Mouse (Mus musculus): ENCODE results near the gene Zc3h12a. TPM values are rescaled to one million over a fixed set of nuclear protein-coding genes. Genes with fewer than 3 reads are reported as not detected.
A peak's percentile ranks its signal among the peaks of the same experiment; 100 is the strongest.

Zc3h12a gene
- polyA plus RNA-seq, 1 experiment: 5.9 TPM

GRCm38 (mm10) chr4:125132394-125132793 is 4.8 kb upstream of the Zc3h12a start:
- Histone ChIP-seq H3K4me2 (ENCODE audit: low read depth) (peak overlapping the region; percentile 66), H3K27me3 (ENCODE audit: control insufficient read depth, insufficient read depth, insufficient read length) (no peaks in the 10 kb centered on the region), H3K36me3 (ENCODE audit: control insufficient read depth, insufficient read depth) (no peaks in the 10 kb centered on the region), H3K79me2 (ENCODE audit: control insufficient read depth, insufficient read depth) (peaks cover 1% of the 10 kb centered on the region), H3K4me3 (no peak overlapping the region), H3ac (ENCODE audit: control insufficient read depth, insufficient read length) (no peak overlapping the region)
- TF ChIP-seq MYOD1 (IDR thresholded peaks at IDR 0.05; ENCODE audit: control insufficient read depth in 1 of 3, insufficient read length in 2 of 3, low read depth in 2 of 3) (no peak), MYOG (IDR thresholded peaks at IDR 0.05; ENCODE audit: control insufficient read depth in 1 of 3, insufficient read depth in 1 of 3, insufficient read length in 2 of 3, low read depth in 2 of 3) (no peak), MAX (IDR thresholded peaks at IDR 0.05; ENCODE audit: low read depth) (no peak), POLR2AphosphoS2 (IDR thresholded peaks at IDR 0.05; ENCODE audit: insufficient read length, low read depth) (no peak), TCF12 (IDR thresholded peaks at IDR 0.05; ENCODE audit: insufficient read depth, poor library complexity, severe bottlenecking) (no peak), SRF (IDR thresholded peaks at IDR 0.05; ENCODE audit: control insufficient read depth, insufficient read length, low read depth) (no peak)

GRCm38 (mm10) chr4:125131493-125131892 is 3.9 kb upstream of the Zc3h12a start:
- H3K27me3 ChIP-seq (ENCODE audit: control insufficient read depth, insufficient read depth, insufficient read length): no peaks in the 10 kb centered on the region
- H3K79me2 ChIP-seq (ENCODE audit: control insufficient read depth, insufficient read depth): peaks cover 10% of the 10 kb centered on the region
- TF ChIP-seq MYOG (IDR thresholded peaks at IDR 0.05; ENCODE audit: control insufficient read depth in 1 of 3, insufficient read depth in 1 of 3, insufficient read length in 2 of 3, low read depth in 2 of 3) (peak in 2 of 3 experiments; percentile 49 to 78), TCF12 (IDR thresholded peaks at IDR 0.05; ENCODE audit: insufficient read depth, poor library complexity, severe bottlenecking) (no peak), REST (IDR thresholded peaks at IDR 0.05; ENCODE audit: insufficient read depth, insufficient read length) (peak; percentile 60), MAX (IDR thresholded peaks at IDR 0.05; ENCODE audit: low read depth) (no peak), USF1 (IDR thresholded peaks at IDR 0.05; ENCODE audit: low read depth) (no peak), MYOD1 (IDR thresholded peaks at IDR 0.05; ENCODE audit: control insufficient read depth in 1 of 3, insufficient read length in 2 of 3, low read depth in 2 of 3) (peak in 2 of 3 experiments; percentile 78 to 92), E2F4 (IDR thresholded peaks at IDR 0.05; ENCODE audit: insufficient read depth) (no peak), SRF (IDR thresholded peaks at IDR 0.05; ENCODE audit: control insufficient read depth, insufficient read length, low read depth) (no peak), POLR2A (IDR thresholded peaks at IDR 0.05; ENCODE audit: insufficient read length, low read depth) (peak; percentile 29), TCF3 (IDR thresholded peaks at IDR 0.05; ENCODE audit: insufficient read length, low read depth) (no peak), CEBPB (IDR thresholded peaks at IDR 0.05; ENCODE audit: insufficient read depth, poor library complexity, severe bottlenecking) (no peak), POLR2AphosphoS2 (IDR thresholded peaks at IDR 0.05; ENCODE audit: insufficient read length, low read depth) (no peak)
- peak overlapping the region; percentile 66 for H3K4me2 ChIP-seq (ENCODE audit: low read depth)
- no peaks in the 10 kb centered on the region for H3K36me3 ChIP-seq (ENCODE audit: control insufficient read depth, insufficient read depth)
- H3K4me3 ChIP-seq: no peak overlapping the region
- no peak overlapping the region for H3ac ChIP-seq (ENCODE audit: control insufficient read depth, insufficient read length)

GRCm38 (mm10) chr4:125126761-125127160 is 879 bp downstream of the Zc3h12a start:
- H3K27me3 ChIP-seq (ENCODE audit: control insufficient read depth, insufficient read depth, insufficient read length): no peaks in the 10 kb centered on the region
- peak overlapping the region; percentile 91 for H3K4me3 ChIP-seq
- TF ChIP-seq MAX (IDR thresholded peaks at IDR 0.05; ENCODE audit: low read depth): no peak
- no peak for TF ChIP-seq POLR2AphosphoS2 (IDR thresholded peaks at IDR 0.05; ENCODE audit: insufficient read length, low read depth)
- TF ChIP-seq TCF3 (IDR thresholded peaks at IDR 0.05; ENCODE audit: insufficient read length, low read depth): no peak
- no peak for TF ChIP-seq TCF12 (IDR thresholded peaks at IDR 0.05; ENCODE audit: insufficient read depth, poor library complexity, severe bottlenecking)
- no peak for TF ChIP-seq MYOG (IDR thresholded peaks at IDR 0.05; ENCODE audit: control insufficient read depth in 1 of 3, insufficient read depth in 1 of 3, insufficient read length in 2 of 3, low read depth in 2 of 3)
- TF ChIP-seq MYOD1 (IDR thresholded peaks at IDR 0.05; ENCODE audit: control insufficient read depth in 1 of 3, insufficient read length in 2 of 3, low read depth in 2 of 3): no peak
- peak; percentile 11 for TF ChIP-seq POLR2A (IDR thresholded peaks at IDR 0.05; ENCODE audit: insufficient read length, low read depth)
- TF ChIP-seq USF1 (IDR thresholded peaks at IDR 0.05; ENCODE audit: low read depth): no peak
- no peak for TF ChIP-seq SRF (IDR thresholded peaks at IDR 0.05; ENCODE audit: control insufficient read depth, insufficient read length, low read depth)
- peak overlapping the region; percentile 36 for H3ac ChIP-seq (ENCODE audit: control insufficient read depth, insufficient read length)
- H3K36me3 ChIP-seq (ENCODE audit: control insufficient read depth, insufficient read depth): no peaks in the 10 kb centered on the region
- H3K4me2 ChIP-seq (ENCODE audit: low read depth): peak overlapping the region; percentile 99
- H3K79me2 ChIP-seq (ENCODE audit: control insufficient read depth, insufficient read depth): peaks cover 39% of the 10 kb centered on the region

DNA sequence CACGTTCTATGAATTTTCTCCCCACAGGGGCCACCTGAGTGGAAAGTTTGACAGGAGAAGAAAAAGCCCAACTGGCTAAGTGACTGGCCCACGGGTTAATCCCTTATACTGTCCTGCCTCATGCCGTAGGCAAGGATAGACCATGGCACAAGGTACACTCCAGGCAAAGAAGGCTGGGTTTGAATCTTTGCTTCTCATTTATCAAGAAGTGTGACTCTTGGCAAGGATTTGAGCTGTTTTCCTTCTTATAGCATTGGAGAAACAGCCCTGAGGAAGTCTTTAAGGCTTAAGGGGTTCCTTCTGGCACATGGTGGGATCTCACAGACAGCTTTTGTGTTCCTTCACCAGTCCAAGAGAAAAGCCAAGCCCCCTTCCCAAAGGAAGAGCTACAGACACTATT is 1.5 kb downstream of the Zc3h12a start:
- Histone ChIP-seq H3ac (ENCODE audit: control insufficient read depth, insufficient read length) (peak overlapping the region; percentile 36), H3K79me2 (ENCODE audit: control insufficient read depth, insufficient read depth) (peaks cover 45% of the 10 kb centered on the region), H3K36me3 (ENCODE audit: control insufficient read depth, insufficient read depth) (no peaks in the 10 kb centered on the region), H3K4me3 (peak overlapping the region; percentile 91), H3K4me2 (ENCODE audit: low read depth) (peak overlapping the region; percentile 99), H3K27me3 (ENCODE audit: control insufficient read depth, insufficient read depth, insufficient read length) (no peaks in the 10 kb centered on the region)
- no peak for TF ChIP-seq USF1 (IDR thresholded peaks at IDR 0.05; ENCODE audit: low read depth)
- TF ChIP-seq POLR2A (IDR thresholded peaks at IDR 0.05; ENCODE audit: insufficient read length, low read depth): no peak
- TF ChIP-seq TCF3 (IDR thresholded peaks at IDR 0.05; ENCODE audit: insufficient read length, low read depth): no peak
- no peak for TF ChIP-seq MYOG (IDR thresholded peaks at IDR 0.05; ENCODE audit: control insufficient read depth in 1 of 3, insufficient read depth in 1 of 3, insufficient read length in 2 of 3, low read depth in 2 of 3)
- TF ChIP-seq TCF12 (IDR thresholded peaks at IDR 0.05; ENCODE audit: insufficient read depth, poor library complexity, severe bottlenecking): no peak
- TF ChIP-seq SRF (IDR thresholded peaks at IDR 0.05; ENCODE audit: control insufficient read depth, insufficient read length, low read depth): no peak
- no peak for TF ChIP-seq CEBPB (IDR thresholded peaks at IDR 0.05; ENCODE audit: insufficient read depth, poor library complexity, severe bottlenecking)
- TF ChIP-seq E2F4 (IDR thresholded peaks at IDR 0.05; ENCODE audit: insufficient read depth): no peak
- no peak for TF ChIP-seq REST (IDR thresholded peaks at IDR 0.05; ENCODE audit: insufficient read depth, insufficient read length)
- TF ChIP-seq POLR2AphosphoS2 (IDR thresholded peaks at IDR 0.05; ENCODE audit: insufficient read length, low read depth): no peak
- TF ChIP-seq MYOD1 (IDR thresholded peaks at IDR 0.05; ENCODE audit: control insufficient read depth in 1 of 3, insufficient read length in 2 of 3, low read depth in 2 of 3): no peak
- no peak for TF ChIP-seq MAX (IDR thresholded peaks at IDR 0.05; ENCODE audit: low read depth)
